Mouse (Mus musculus) CD4-positive, CD25-positive, alpha-beta regulatory T cell, adult 2 months (primary cell): Measurements from ENCODE around the gene Srms.

Source experiments
- DNase-seq: peaks from one replicate; pipeline ENCODE4 v3.0.0-alpha.2; 2012; ENCODE audit warnings: low read depth, low spot score

Gene Srms

GRCm38 (mm10) chr2:181213021-181213445 lies at the start of gene Srms:
Gene Srms, minus strand, starts transcription at chr2:181213185.
- DNase-seq: peak; percentile 66

- DNase-seq: no peak
Observed at GRCm38 (mm10) chr2:181253248-181253647, 40.3 kb upstream of the Srms start.

GRCm38 (mm10) chr2:181251841-181252240 lies 38.9 kb upstream of the Srms start:
- no peak for DNase-seq

GRCm38 (mm10) chr2:181249217-181249616 lies 36.2 kb upstream of the Srms start:
- DNase-seq: no peak

- DNase-seq: no peak
Observed at GRCm38 (mm10) chr2:181245031-181245430, 32.0 kb upstream of the Srms start.

GRCm38 (mm10) chr2:181243706-181244394 lies 30.9 kb upstream of the Srms start:
- peak; percentile 32 for DNase-seq

- no peak for DNase-seq
Observed at GRCm38 (mm10) chr2:181242314-181242665, 29.3 kb upstream of the Srms start.

- DNase-seq: peak; percentile 91
Observed at GRCm38 (mm10) chr2:181241602-181242313, 28.8 kb upstream of the Srms start, which contains the start of gene Helz2. Gene Helz2, minus strand, starts transcription at chr2:181242027.

GRCm38 (mm10) chr2:181240806-181241440 lies 27.9 kb upstream of the Srms start:
- DNase-seq: no peak

- no peak for DNase-seq
Observed at GRCm38 (mm10) chr2:181239261-181239660, 26.3 kb upstream of the Srms start.

- DNase-seq: no peak
Observed at GRCm38 (mm10) chr2:181238861-181239260, 25.9 kb upstream of the Srms start.

GRCm38 (mm10) chr2:181238091-181238610 lies 25.2 kb upstream of the Srms start:
- no peak for DNase-seq

- DNase-seq: no peak
Observed at GRCm38 (mm10) chr2:181237251-181238014, 24.4 kb upstream of the Srms start.

- DNase-seq: no peak
Observed at GRCm38 (mm10) chr2:181235681-181236566, 22.9 kb upstream of the Srms start.

- no peak for DNase-seq
Observed at GRCm38 (mm10) chr2:181234680-181235079, 21.7 kb upstream of the Srms start.

- DNase-seq: no peak
Observed at GRCm38 (mm10) chr2:181233443-181233842, 20.5 kb upstream of the Srms start.

- DNase-seq: no peak
Observed at GRCm38 (mm10) chr2:181231171-181231570, 18.2 kb upstream of the Srms start.

GRCm38 (mm10) chr2:181228335-181228734 lies 15.3 kb upstream of the Srms start:
- no peak for DNase-seq

GRCm38 (mm10) chr2:181227122-181227521 lies 14.1 kb upstream of the Srms start:
- no peak for DNase-seq

GRCm38 (mm10) chr2:181224994-181225393 lies 12.0 kb upstream of the Srms start:
- DNase-seq: no peak

GRCm38 (mm10) chr2:181220361-181220760 lies 7.4 kb upstream of the Srms start:
- DNase-seq: no peak
